Mouse (Mus musculus) CH12.LX (cell line): ENCODE measurements around the gene Olfr544. TPM values are rescaled to one million over a fixed set of nuclear protein-coding genes. Genes with fewer than 3 reads are reported as not detected.

Experiments used
- DNase-seq: peaks from one replicate; pipeline ENCODE4 v3.0.0-alpha.2; 2013; ENCODE audit errors: extremely low read depth
- H3K27ac ChIP-seq: 2 replicates; pipeline ENCODE4 v1.5.1; 2012; ENCODE audit warnings: low read depth, mild to moderate bottlenecking, control low read depth, moderate library complexity; ENCODE audit not compliant: insufficient read depth
- H3K27me3 ChIP-seq: replicated peaks from 2 replicates; pipeline ENCODE3; 2012; ENCODE audit warnings: inconsistent platforms
- H3K36me3 ChIP-seq, 2 experiments: replicated peaks in 1 of 2; 2 replicates each; pipeline versions ENCODE3 to v1.6.1; 2012; ENCODE audit warnings: inconsistent platforms in 1 of 2, low read length in 1 of 2, mild to moderate bottlenecking in 1 of 2, mixed read lengths in 1 of 2, moderate library complexity in 1 of 2; ENCODE audit not compliant: control insufficient read depth in 1 of 2, insufficient read depth in 1 of 2
- H3K4me1 ChIP-seq, 2 experiments: 2 replicates each; pipeline ENCODE4 v1.6.1; 2012; ENCODE audit warnings: inconsistent platforms in 1 of 2, moderate library complexity in 1 of 2; ENCODE audit not compliant: insufficient read depth in 2 of 2, control insufficient read depth in 1 of 2
- H3K4me2 ChIP-seq: 2 replicates; pipeline ENCODE4 v1.6.1; 2012; ENCODE audit warnings: low read depth, mild to moderate bottlenecking, control low read depth; ENCODE audit not compliant: poor library complexity, insufficient read depth, severe bottlenecking
- H3K4me3 ChIP-seq, 3 experiments: fragments of 150-350 bp in 1 of 3; sonication (generic) in 1 of 3; replicated peaks in 1 of 3; 2 replicates each; pipeline versions ENCODE3 to v1.5.1; 2011 to 2012; ENCODE audit warnings: low read depth in 2 of 3, low read length in 2 of 3, mild to moderate bottlenecking in 2 of 3, moderate library complexity in 2 of 3, control low read depth in 1 of 3, improper control_type of control experiment in 1 of 3, inconsistent platforms in 1 of 3, mixed read lengths in 1 of 3; ENCODE audit not compliant: poor library complexity in 1 of 3
- H3K79me2 ChIP-seq: replicated peaks from 2 replicates; pipeline ENCODE4 v1.6.1; 2012; ENCODE audit warnings: mild to moderate bottlenecking, moderate library complexity; ENCODE audit not compliant: control insufficient read depth, poor library complexity, insufficient read depth, severe bottlenecking; ENCODE audit errors: extremely low read depth
- H3K9ac ChIP-seq: 2 replicates; pipeline ENCODE4 v1.6.1; 2012; ENCODE audit warnings: low read depth, mild to moderate bottlenecking, control low read depth, moderate library complexity; ENCODE audit not compliant: insufficient read depth
- H3K9me3 ChIP-seq: replicated peaks from 2 replicates; pipeline ENCODE3; 2012; ENCODE audit warnings: low read length, inconsistent platforms, mixed read lengths
- CHD2 ChIP-seq: IDR thresholded peaks from 2 replicates; pipeline ENCODE4 v1.6.1; 2011; ENCODE audit warnings: low read length, improper control_type of control experiment
- CTCF ChIP-seq, 2 experiments: IDR thresholded peaks in 1 of 2; conservative IDR thresholded peaks in 1 of 2; 2 replicates each; pipeline ENCODE4 v1.5.1; 2011 to 2012; ENCODE audit warnings: low read depth in 2 of 2, low read length in 2 of 2, improper control_type of control experiment in 1 of 2, inconsistent platforms in 1 of 2, mild to moderate bottlenecking in 1 of 2, moderate library complexity in 1 of 2
- E2F4 ChIP-seq: IDR thresholded peaks from 2 replicates; pipeline ENCODE4 v1.6.1; 2011; ENCODE audit warnings: low read depth, low read length, improper control_type of control experiment; ENCODE audit not compliant: insufficient replicate concordance
- ETS1 ChIP-seq: conservative IDR thresholded peaks from 2 replicates; pipeline ENCODE4 v1.6.1; 2012; ENCODE audit warnings: low read depth, mild to moderate bottlenecking, inconsistent platforms, low read length, improper control_type of control experiment, moderate library complexity
- GABPA ChIP-seq: IDR thresholded peaks from 2 replicates; pipeline ENCODE4 v1.6.1; 2012; ENCODE audit warnings: low read depth, low read length, improper control_type of control experiment, inconsistent platforms; ENCODE audit not compliant: insufficient replicate concordance
- IRF4 ChIP-seq: IDR thresholded peaks from 2 replicates; pipeline ENCODE4 v1.6.1; 2014; ENCODE audit warnings: low read depth, mild to moderate bottlenecking, inconsistent platforms, low read length, improper control_type of control experiment
- JUN ChIP-seq: IDR thresholded peaks from 2 replicates; pipeline ENCODE4 v1.6.1; 2011; ENCODE audit warnings: low read depth, mild to moderate bottlenecking, low read length, improper control_type of control experiment, moderate library complexity; ENCODE audit not compliant: insufficient read depth
- JUND ChIP-seq: conservative IDR thresholded peaks from 2 replicates; pipeline ENCODE4 v1.6.1; 2011; ENCODE audit warnings: low read depth, low read length, improper control_type of control experiment
- MAFK ChIP-seq: IDR thresholded peaks from 2 replicates; pipeline ENCODE4 v1.6.1; 2011; ENCODE audit warnings: low read length, improper control_type of control experiment; ENCODE audit not compliant: insufficient replicate concordance
- MXI1 ChIP-seq: IDR thresholded peaks from 2 replicates; pipeline ENCODE4 v1.6.1; 2011; ENCODE audit warnings: mild to moderate bottlenecking, low read depth, low read length, improper control_type of control experiment
- RCOR1 ChIP-seq: conservative IDR thresholded peaks from 2 replicates; pipeline ENCODE4 v1.6.1; 2012; ENCODE audit warnings: low read depth, mild to moderate bottlenecking, inconsistent platforms, low read length, improper control_type of control experiment
- SIN3A ChIP-seq: IDR thresholded peaks from 2 replicates; pipeline ENCODE4 v1.6.1; 2012; ENCODE audit warnings: low read length, improper control_type of control experiment, inconsistent platforms
- SMC3 ChIP-seq: IDR thresholded peaks from 2 replicates; pipeline ENCODE4 v1.6.1; 2011; ENCODE audit warnings: low read depth, low read length, improper control_type of control experiment
- TCF12 ChIP-seq: IDR thresholded peaks from 2 replicates; pipeline ENCODE4 v1.6.1; 2014; ENCODE audit warnings: low read depth, mild to moderate bottlenecking, inconsistent platforms, low read length, improper control_type of control experiment
- USF1 ChIP-seq: IDR thresholded peaks from 2 replicates; pipeline ENCODE4 v1.6.1; 2014; ENCODE audit warnings: low read depth, mild to moderate bottlenecking, inconsistent platforms, low read length, improper control_type of control experiment
- ZKSCAN1 ChIP-seq: IDR thresholded peaks from 2 replicates; pipeline ENCODE4 v1.6.1; 2012; ENCODE audit warnings: low read depth, inconsistent platforms, low read length, improper control_type of control experiment, borderline replicate concordance
- ZNF384 ChIP-seq: IDR thresholded peaks from 2 replicates; pipeline ENCODE4 v1.6.1; 2012; ENCODE audit warnings: low read depth, low read length, improper control_type of control experiment, inconsistent platforms
- dilution Hi-C: fragments of 300-500 bp; cut with MboI; formaldehyde crosslinking; loops from 2 replicates; pipeline ENCODE4 v1.14.3; 2020; ENCODE audit warnings: low sequenced_read_pairs; ENCODE audit not compliant: extremely low pct_unique_long_range_greater_than_20kb, extremely low pct_ligation_motif_present
- in situ Hi-C: fragments of 300-500 bp; cut with MboI; formaldehyde crosslinking; loops from 3 replicates; pipeline ENCODE4 v1.14.3; 2019; ENCODE audit warnings: low sequenced_read_pairs, low pct_ligation_motif_present, low pct_unique_long_range_greater_than_20kb, mixed read lengths
- polyA plus RNA-seq: library from polyadenylated mRNA; unstranded; fragments of >175 nt; gene quantifications from 2 replicates; pipeline ENCODE4 v1.2.1, GENCODE M21; 2012; ENCODE audit warnings: low read depth; ENCODE audit not compliant: insufficient read length
- total RNA-seq, 2 experiments: library from RNA; depleted of rRNA; stranded (reverse); fragments of 300-350 nt in 1 of 2; fragments of >200 nt in 1 of 2; gene quantifications; 2 replicates each; pipeline ENCODE4 v1.2.3; 2012 to 2014

The Olfr544 gene
- total and polyA plus RNA-seq, 3 experiments = 0.23 TPM; not detected in 2

DNA sequence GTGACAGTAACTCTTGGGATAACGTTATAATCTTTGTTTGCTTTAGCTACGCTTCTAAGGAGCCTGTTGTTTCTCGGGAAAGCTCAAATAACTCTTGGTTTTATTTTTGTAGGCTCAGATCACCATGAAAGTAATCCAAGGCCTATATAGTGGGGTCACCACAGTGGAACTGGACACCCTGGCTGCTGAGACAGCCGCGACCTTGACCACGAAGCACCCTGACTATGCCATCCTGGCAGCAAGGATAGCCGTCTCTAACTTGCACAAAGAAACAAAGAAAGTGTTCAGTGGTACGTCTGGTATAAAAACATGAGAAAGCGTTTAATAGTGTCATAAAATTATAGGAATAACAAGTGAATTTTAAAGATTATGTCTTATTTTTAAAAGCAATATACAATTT lies 41.7 kb downstream of the Olfr544 start:
- Histone ChIP-seq H3K27me3 (no peaks in the 10 kb centered on the region), H3K4me1 (peaks cover 5 to 22% of the 10 kb centered on the region in 2 experiments), H3K9me3 (no peaks in the 10 kb centered on the region), H3K36me3 (peaks cover 38 to 72% of the 10 kb centered on the region in 2 experiments), H3K9ac (no peak overlapping the region), H3K4me2 (no peak overlapping the region), H3K4me3 (no peak overlapping the region), H3K79me2 (peaks cover 43% of the 10 kb centered on the region), H3K27ac (no peak overlapping the region)
- in situ Hi-C loops (no loop called here), dilution Hi-C loops (no loop called here)
- TF ChIP-seq CTCF (conservative IDR thresholded peaks at IDR 0.05 in 1 of 2, IDR thresholded peaks at IDR 0.05 in 1 of 2; ENCODE audit: low read depth in 2 of 2, low read length in 2 of 2) = no peak
- TF ChIP-seq MAFK = no peak
- no peak for TF ChIP-seq IRF4
- TF ChIP-seq SIN3A = no peak
- TF ChIP-seq GABPA = no peak
- no peak for TF ChIP-seq ZKSCAN1
- no peak for TF ChIP-seq MXI1
- no peak for TF ChIP-seq TCF12
- no peak for DNase-seq

DNA sequence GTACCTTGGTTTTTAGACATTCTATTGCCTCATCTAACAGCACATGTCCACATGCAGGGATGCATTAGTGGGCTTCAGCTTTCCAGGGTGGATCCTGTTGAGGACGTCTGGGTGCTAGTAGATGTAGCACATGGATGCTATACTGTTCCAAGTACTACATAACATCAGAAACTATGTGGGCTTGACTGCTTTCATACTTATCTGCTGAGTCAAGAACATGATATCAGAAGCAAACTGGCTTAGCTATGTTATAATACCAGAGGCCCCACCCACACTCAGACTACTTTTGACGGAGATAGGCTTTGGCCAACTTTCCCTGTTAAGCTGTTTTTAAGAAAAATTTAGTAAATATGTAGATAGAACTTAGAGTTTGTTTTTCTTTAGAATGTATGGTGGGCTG lies 43.8 kb downstream of the Olfr544 start:
- in situ Hi-C loops (no loop called here), dilution Hi-C loops (no loop called here)
- Histone ChIP-seq H3K9ac (no peak overlapping the region), H3K9me3 (no peaks in the 10 kb centered on the region), H3K27me3 (no peaks in the 10 kb centered on the region), H3K36me3 (peaks cover 27 to 52% of the 10 kb centered on the region in 2 experiments), H3K4me1 (peaks cover 5 to 28% of the 10 kb centered on the region in 2 experiments), H3K4me2 (0 out of 2 replicates have a peak overlapping the region, but pooled peaks have one; percentile 2), H3K4me3 (peak overlapping the region in 1 of 3 experiments; percentile 38), H3K27ac (no peak overlapping the region), H3K79me2 (peaks cover 41% of the 10 kb centered on the region)
- no peak for TF ChIP-seq ETS1
- no peak for TF ChIP-seq CHD2
- no peak for TF ChIP-seq MAFK
- TF ChIP-seq CTCF (conservative IDR thresholded peaks at IDR 0.05 in 1 of 2, IDR thresholded peaks at IDR 0.05 in 1 of 2; ENCODE audit: low read depth in 2 of 2, low read length in 2 of 2) = no peak
- no peak for TF ChIP-seq E2F4
- no peak for TF ChIP-seq SMC3
- no peak for TF ChIP-seq RCOR1
- DNase-seq = no peak

DNA sequence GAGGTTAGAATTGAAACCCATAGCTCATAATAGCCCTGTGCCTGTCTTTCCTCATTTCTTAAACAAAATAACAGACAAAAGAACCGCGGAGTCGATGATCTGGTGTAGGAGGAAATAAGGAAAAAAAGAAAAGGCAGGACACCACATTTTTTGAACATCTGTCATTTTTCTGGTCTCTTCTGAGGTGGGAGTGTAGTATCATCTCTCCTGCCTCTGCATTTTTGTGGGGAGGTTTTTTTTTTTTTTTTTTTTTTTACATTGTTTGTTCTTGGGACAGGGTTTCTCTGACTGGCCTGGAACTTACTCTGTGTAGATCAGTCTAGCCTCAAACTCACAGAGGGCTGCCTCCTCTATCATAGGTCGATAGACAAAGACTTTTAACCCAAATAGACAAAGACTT lies 45.7 kb downstream of the Olfr544 start:
- Histone ChIP-seq H3K79me2 (peaks cover 41% of the 10 kb centered on the region), H3K4me2 (peak overlapping the region; percentile 37), H3K4me1 (peaks cover 5 to 28% of the 10 kb centered on the region in 2 experiments), H3K27me3 (no peaks in the 10 kb centered on the region), H3K9me3 (no peaks in the 10 kb centered on the region), H3K27ac (no peak overlapping the region; the same call in 1 of the 2 replicates), H3K36me3 (peaks cover 20 to 35% of the 10 kb centered on the region in 2 experiments), H3K9ac (peak overlapping the region; percentile 88), H3K4me3 (peak overlapping the region; percentile 91 to 100 (median 97))
- TF ChIP-seq MXI1 (no peak), GABPA (no peak), JUN (no peak), USF1 (no peak), ZNF384 (peak; percentile 36; the same call in 1 of the 2 replicates), JUND (no peak)
- dilution Hi-C loops (no loop called here), in situ Hi-C loops (no loop called here)
- no peak for DNase-seq
